In genomic region chr2:54119305-54119704, GRCm38 (mm10) we compare ENCODE assay signal across 19 mouse cellular contexts. TPM values are rescaled to one million over a fixed set of nuclear protein-coding genes. Genes with fewer than 3 reads are reported as not detected.
DNase-seq lines count a peak whose midpoint lies in the region; ATAC-seq and TF ChIP-seq lines count a peak whose summit lies in the region.
"Had no signal": no experiment of that assay in that cellular context is flagged by ENCODE, and none has a peak within 500 bp of the region (broad histone marks: within the 10 kb centered on the region; RNA-seq: fewer than 3 reads in every experiment).

No protein-coding gene starts in this region.

- H3K27ac ChIP-seq in forebrain, embryonic 12.5 days: no peak overlapping the region
- H3K27ac ChIP-seq in forebrain, postnatal 0 days (ENCODE audit: low read depth, low read length): no peak overlapping the region
- H3K27ac ChIP-seq in neural tube, embryonic 11.5 days (ENCODE audit: low read depth, low read length): no peak overlapping the region
- H3K27ac ChIP-seq in midbrain, embryonic 16.5 days (ENCODE audit: low read length): no peak overlapping the region
- H3K27ac ChIP-seq: embryonic facial prominence, embryonic 12.5 days; heart, adult 2 months; heart, embryonic 13.5 days; kidney, embryonic 15.5 days; liver, embryonic 14.5 days had no signal

- H3K4me2 ChIP-seq in forebrain, embryonic 12.5 days: no peak overlapping the region
- H3K4me2 ChIP-seq in forebrain, postnatal 0 days (ENCODE audit: low read depth): no peak overlapping the region
- H3K4me2 ChIP-seq in neural tube, embryonic 11.5 days (ENCODE audit: low read depth): no peak overlapping the region
- no peak overlapping the region for H3K4me2 ChIP-seq in midbrain, embryonic 16.5 days (ENCODE audit: low read length)
- H3K4me2 ChIP-seq: embryonic facial prominence, embryonic 12.5 days; heart, embryonic 13.5 days; kidney, embryonic 15.5 days; lung, embryonic 14.5 days had no signal

- TF ChIP-seq CTCF in forebrain, postnatal 0 days (IDR thresholded peaks at IDR 0.05; ENCODE audit: low read depth): no peak

- H3K4me3 ChIP-seq in forebrain, embryonic 12.5 days (replicated peaks): no peak overlapping the region
- no peak overlapping the region for H3K4me3 ChIP-seq in forebrain, postnatal 0 days (ENCODE audit: low read depth, low read length)
- H3K4me3 ChIP-seq in neural tube, embryonic 11.5 days (ENCODE audit: low read depth, low read length): no peak overlapping the region
- no peak overlapping the region for H3K4me3 ChIP-seq in midbrain, embryonic 16.5 days (ENCODE audit: low read depth, low read length)
- H3K4me3 ChIP-seq: embryonic facial prominence, embryonic 12.5 days; heart, adult 2 months; heart, embryonic 13.5 days; kidney, embryonic 15.5 days; myocyte had no signal

- no peaks in the 10 kb centered on the region for H3K4me1 ChIP-seq in forebrain, embryonic 12.5 days
- no peaks in the 10 kb centered on the region for H3K4me1 ChIP-seq in forebrain, postnatal 0 days (ENCODE audit: insufficient read depth)
- H3K4me1 ChIP-seq in neural tube, embryonic 11.5 days (ENCODE audit: control insufficient read depth, insufficient read depth, low read length): no peaks in the 10 kb centered on the region
- no peaks in the 10 kb centered on the region for H3K4me1 ChIP-seq in midbrain, embryonic 16.5 days (ENCODE audit: control insufficient read depth, insufficient read depth, low read length)
- H3K4me1 ChIP-seq: embryonic facial prominence, embryonic 12.5 days; heart, embryonic 13.5 days; kidney, embryonic 15.5 days had no signal

- WGBS in forebrain, embryonic 12.5 days: 74% methylated on average over 6 of the region's 6 CpGs
- 69% methylated on average over 6 of the region's 6 CpGs for WGBS in forebrain, postnatal 0 days
- 78% methylated on average over 6 of the region's 6 CpGs for WGBS in neural tube, embryonic 11.5 days
- 71% methylated on average over 6 of the region's 6 CpGs for WGBS in midbrain, embryonic 16.5 days

- H3K9ac ChIP-seq in forebrain, embryonic 12.5 days: no peak overlapping the region
- H3K9ac ChIP-seq in forebrain, postnatal 0 days: no peak overlapping the region
- no peak overlapping the region for H3K9ac ChIP-seq in neural tube, embryonic 11.5 days (ENCODE audit: low read length)
- no peak overlapping the region for H3K9ac ChIP-seq in midbrain, embryonic 16.5 days (ENCODE audit: low read depth, low read length)
- H3K9ac ChIP-seq: embryonic facial prominence, embryonic 12.5 days; heart, embryonic 13.5 days; kidney, embryonic 15.5 days; liver, embryonic 14.5 days; lung, embryonic 14.5 days had no signal

- DNase-seq in forebrain, postnatal 0 days: no peak
- no peak for DNase-seq in neural tube, embryonic 11.5 days (ENCODE audit: low spot score)
- DNase-seq in neural tube, embryonic 10.5 days (ENCODE audit: extremely low spot score, low spot score): no peak
- no peak for DNase-seq in left cerebral cortex, adult 9 months (ENCODE audit: low spot score in 2 of 2)
- DNase-seq in heart, postnatal 14 days: no peak
- DNase-seq: gastrocnemius, postnatal 36 days; heart, adult 2 months; thymus, postnatal 25 days had no signal

- no peaks in the 10 kb centered on the region for H3K9me3 ChIP-seq in forebrain, embryonic 12.5 days
- no peaks in the 10 kb centered on the region for H3K9me3 ChIP-seq in forebrain, postnatal 0 days (ENCODE audit: low read length)
- no peaks in the 10 kb centered on the region for H3K9me3 ChIP-seq in neural tube, embryonic 11.5 days (ENCODE audit: control insufficient read depth, low read length)
- H3K9me3 ChIP-seq in midbrain, embryonic 16.5 days (replicated peaks; ENCODE audit: control insufficient read depth, low read length, poor library complexity, severe bottlenecking): no peaks in the 10 kb centered on the region
- H3K9me3 ChIP-seq: embryonic facial prominence, embryonic 12.5 days; heart, embryonic 13.5 days; kidney, embryonic 15.5 days had no signal

- intact Hi-C loops in heart, postnatal 14 days (cut with DNase I): loop anchor here (10.0 kb wide), 1 partner anchor 1365 kb away; no protein-coding TSS in a partner anchor

- no peaks in the 10 kb centered on the region for H3K36me3 ChIP-seq in forebrain, embryonic 12.5 days (replicated peaks)
- H3K36me3 ChIP-seq in forebrain, postnatal 0 days (ENCODE audit: insufficient read depth): no peaks in the 10 kb centered on the region
- no peaks in the 10 kb centered on the region for H3K36me3 ChIP-seq in neural tube, embryonic 11.5 days (ENCODE audit: control insufficient read depth, insufficient read depth, low read length)
- H3K36me3 ChIP-seq in midbrain, embryonic 16.5 days (ENCODE audit: control insufficient read depth, insufficient read depth, low read length): no peaks in the 10 kb centered on the region
- H3K36me3 ChIP-seq: embryonic facial prominence, embryonic 12.5 days; heart, embryonic 13.5 days; kidney, embryonic 15.5 days had no signal

- no peaks in the 10 kb centered on the region for H3K27me3 ChIP-seq in forebrain, embryonic 12.5 days
- H3K27me3 ChIP-seq in forebrain, postnatal 0 days (ENCODE audit: insufficient read depth, low read length): no peaks in the 10 kb centered on the region
- H3K27me3 ChIP-seq in neural tube, embryonic 11.5 days (ENCODE audit: control insufficient read depth, insufficient read depth, low read length): no peaks in the 10 kb centered on the region
- H3K27me3 ChIP-seq in midbrain, embryonic 16.5 days (ENCODE audit: control insufficient read depth, insufficient read depth, low read depth, low read length): no peaks in the 10 kb centered on the region
- H3K27me3 ChIP-seq: embryonic facial prominence, embryonic 12.5 days; heart, embryonic 13.5 days; kidney, embryonic 15.5 days had no signal

- ATAC-seq in forebrain, embryonic 12.5 days (ENCODE audit: low FRiP score): peak; percentile 39; the same call in 1 of the 2 replicates
- ATAC-seq in forebrain, postnatal 0 days: no peak; the same call in 1 of the 2 replicates
- peak; percentile 61 for ATAC-seq in neural tube, embryonic 11.5 days (ENCODE audit: insufficient read depth, low FRiP score, low TSS enrichment)
- 0 out of 2 replicates have a peak, but pooled peaks have one; percentile 51 for ATAC-seq in midbrain, embryonic 16.5 days
- ATAC-seq: intestine, postnatal 0 days had no signal

RNA-seq across cellular contexts. Expression of gene Rprm, which starts 34.0 kb away (rescaled TPM):
- polyA plus RNA-seq in forebrain, embryonic 12.5 days (2016; fragmentation: Nextera tagmentation; extraction: Ambion mirVana): 83.9 and 90.5 TPM in 2 replicates
- 143 and 145 TPM in 2 replicates for total RNA-seq in forebrain, postnatal 0 days (2014; rRNA removed)
- 207 and 245 TPM in 2 replicates for polyA plus RNA-seq in forebrain, postnatal 0 days (2015; fragmentation: Nextera tagmentation; extraction: Ambion mirVana)
- 49.9 and 59.0 TPM in 2 replicates for polyA plus RNA-seq in neural tube, embryonic 11.5 days (2014; fragmentation: Nextera tagmentation; extraction: Ambion mirVana)
- 127 and 171 TPM in 2 replicates for polyA plus RNA-seq in midbrain, embryonic 16.5 days (2015; fragmentation: Nextera tagmentation; extraction: Ambion mirVana)
- total RNA-seq in heart, postnatal 14 days (2021): under 1 TPM in 1 of 2 experiments, not detected in 1; 0.31 TPM
- total RNA-seq: heart, postnatal 25 days; megakaryocyte, adult 5-6 weeks had no signal
